Mouse (Mus musculus) midbrain, embryonic 11.5 days (tissue): ENCODE results near the gene Dstyk. TPM values are rescaled to one million over a fixed set of nuclear protein-coding genes. Genes with fewer than 3 reads are reported as not detected.
A peak's percentile ranks its signal among the peaks of the same experiment; 100 is the strongest.

ENCODE experiments used
- ATAC-seq: fragments of 200-750 bp; cut with Nextera tagmentation; 2 replicates; pipeline ENCODE4 v1.8.0; 2017; ENCODE audit warnings: moderate TSS enrichment, moderate library complexity; ENCODE audit not compliant: low FRiP score
- DNase-seq: peaks from one replicate; pipeline ENCODE4 v3.0.0; 2015; ENCODE audit warnings: low spot score; ENCODE audit errors: missing footprints
- H3K27ac ChIP-seq: fragments of 300-500 bp; sonication (generic); 2 replicates; pipeline ENCODE4 v1.5.1; 2014; ENCODE audit warnings: low read depth, low read length
- H3K27me3 ChIP-seq: fragments of 300-500 bp; sonication (generic); 2 replicates; pipeline ENCODE4 v1.6.1; 2014; ENCODE audit warnings: mild to moderate bottlenecking, low read length, moderate library complexity, mixed read lengths; ENCODE audit not compliant: control insufficient read depth, insufficient read depth
- H3K36me3 ChIP-seq: fragments of 300-500 bp; sonication (generic); 2 replicates; pipeline ENCODE4 v1.6.1; 2014; ENCODE audit warnings: mild to moderate bottlenecking, low read length, moderate library complexity, mixed read lengths; ENCODE audit not compliant: control insufficient read depth, insufficient read depth
- H3K4me1 ChIP-seq: fragments of 300-500 bp; sonication (generic); 2 replicates; pipeline ENCODE4 v1.6.1; 2014; ENCODE audit warnings: low read length; ENCODE audit not compliant: control insufficient read depth, insufficient read depth
- H3K4me2 ChIP-seq: fragments of 300-500 bp; sonication (generic); 2 replicates; pipeline ENCODE4 v1.6.1; 2014; ENCODE audit warnings: mild to moderate bottlenecking, moderate library complexity
- H3K4me3 ChIP-seq: fragments of 300-500 bp; sonication (generic); 2 replicates; pipeline ENCODE4 v1.5.1; 2014; ENCODE audit warnings: low read depth, low read length
- H3K9ac ChIP-seq: fragments of 300-500 bp; sonication (generic); 2 replicates; pipeline ENCODE4 v1.6.1; 2014; ENCODE audit warnings: low read length
- H3K9me3 ChIP-seq: fragments of 300-500 bp; sonication (generic); 2 replicates; pipeline ENCODE4 v1.6.1; 2016; ENCODE audit warnings: low read length; ENCODE audit not compliant: control insufficient read depth
- WGBS: fragments of 180-500 bp; shearing (Covaris S2); extraction: QIAGEN DNeasy Blood & Tissue Kit; methylation state at CpG from one replicate; pipeline ENCODE4 v1.1.7; 2014; 5-methylcytosine and 5-hydroxymethylcytosine counted together
- polyA plus RNA-seq: library from polyadenylated mRNA; unstranded; fragments of >200 nt; fragmentation: Nextera tagmentation; extraction: Ambion mirVana; gene quantifications from 2 replicates; pipeline ENCODE4 v1.2.1, GENCODE M21; 2014

Dstyk gene
- polyA plus RNA-seq, 1 experiment from 2014 or later = 11.6 TPM

DNA sequence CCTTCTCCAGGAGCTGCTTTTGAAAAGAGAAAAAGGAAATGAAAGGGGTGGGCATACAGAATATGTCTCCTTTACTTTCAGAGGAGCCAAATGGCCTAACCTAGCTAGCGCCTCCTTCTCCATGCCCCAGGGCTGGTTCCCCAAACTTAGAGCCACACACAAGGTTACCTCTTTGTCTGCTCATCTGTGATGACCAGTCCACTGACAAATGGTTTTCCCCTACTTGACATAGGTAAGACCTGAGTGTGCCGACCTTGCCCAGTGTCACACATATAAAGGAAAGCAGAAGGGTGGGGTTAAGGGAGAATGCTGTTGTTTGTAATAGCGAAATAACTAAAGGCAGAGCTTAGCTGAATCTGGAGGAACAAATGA, 42.5 kb upstream of the Dstyk start:
- Histone ChIP-seq H3K9me3 (no peaks in the 10 kb centered on the region), H3K36me3 (peaks cover 3% of the 10 kb centered on the region), H3K27me3 (no peaks in the 10 kb centered on the region), H3K4me1 (peaks cover 25% of the 10 kb centered on the region), H3K4me2 (no peak overlapping the region), H3K9ac (no peak overlapping the region), H3K27ac (no peak overlapping the region), H3K4me3 (no peak overlapping the region)
- 80% methylated on average over 3 of the region's 3 CpGs for WGBS
- DNase-seq = no peak
- no peak for ATAC-seq

DNA sequence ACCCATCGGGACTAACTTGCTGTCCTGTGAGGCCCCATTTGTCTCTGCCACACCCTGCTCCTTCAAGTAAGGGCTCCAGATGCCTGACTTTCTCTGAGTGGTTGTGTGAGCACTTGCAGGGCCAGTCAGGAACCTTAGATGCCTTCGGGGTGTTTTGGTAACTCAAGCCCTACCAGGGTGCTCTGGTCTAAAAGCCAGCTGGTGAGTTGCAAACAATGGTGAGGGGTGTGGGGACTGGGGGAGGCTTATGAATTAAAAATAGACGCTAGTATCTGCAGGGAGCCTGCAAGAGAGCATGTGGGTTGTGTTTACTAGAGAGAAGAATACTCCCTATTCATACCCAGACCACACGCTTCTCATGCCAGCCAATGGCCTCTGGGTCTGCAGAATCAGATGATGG, 42.1 kb upstream of the Dstyk start:
- H3K9me3 ChIP-seq = no peaks in the 10 kb centered on the region
- WGBS = 60% methylated on average over 4 of the region's 4 CpGs

DNA sequence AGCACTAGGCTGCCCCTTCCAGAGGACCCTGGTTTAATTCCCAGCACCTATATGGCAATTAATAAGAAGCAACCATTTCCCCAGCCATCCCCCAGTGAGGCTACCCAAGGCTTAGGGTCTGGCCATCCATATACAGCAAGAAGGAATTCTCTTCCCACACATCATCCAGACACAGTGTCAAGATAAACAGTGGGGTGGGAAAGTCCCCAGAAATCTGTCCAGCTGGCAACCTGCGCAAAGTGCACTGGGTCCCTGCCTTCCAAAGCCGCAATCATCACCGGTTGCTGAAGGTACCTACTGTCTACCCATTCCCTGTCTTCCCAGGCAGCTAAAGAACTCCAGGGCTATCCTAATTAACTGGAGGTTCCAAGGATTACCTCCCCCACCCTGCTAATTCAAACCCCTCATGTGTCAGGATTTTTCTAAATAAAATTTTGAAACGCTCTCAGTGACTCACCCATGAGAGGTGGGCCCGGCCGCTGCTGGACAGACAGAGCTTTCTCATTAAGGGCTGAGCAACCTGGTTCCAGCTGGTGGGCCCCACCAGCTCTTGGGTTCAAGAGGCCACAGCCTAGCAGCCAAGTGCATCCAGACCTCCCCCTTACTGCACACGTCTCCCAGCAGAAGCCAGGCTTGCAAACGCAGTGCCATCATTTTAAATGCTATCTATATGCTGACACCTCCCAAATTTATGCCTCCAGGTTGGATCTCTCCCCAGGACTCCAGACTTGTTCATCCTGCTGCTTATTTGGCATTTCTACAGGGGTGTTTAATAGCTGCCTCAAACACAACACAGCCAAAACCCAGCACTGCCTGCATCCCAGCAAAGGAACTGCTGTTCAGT, 40.9 kb upstream of the Dstyk start:
- Histone ChIP-seq H3K9me3 (no peaks in the 10 kb centered on the region), H3K9ac (no peak overlapping the region), H3K4me2 (no peak overlapping the region), H3K4me3 (no peak overlapping the region), H3K27me3 (no peaks in the 10 kb centered on the region), H3K36me3 (peaks cover 3% of the 10 kb centered on the region), H3K27ac (no peak overlapping the region), H3K4me1 (peaks cover 24% of the 10 kb centered on the region)
- DNase-seq = no peak
- 89% methylated on average over 8 of the region's 8 CpGs for WGBS
- ATAC-seq = no peak

More for the DNA sequence above, 42.1 kb upstream of the Dstyk start:
- no peak overlapping the region for H3K9ac ChIP-seq
- H3K36me3 ChIP-seq = peaks cover 3% of the 10 kb centered on the region
- H3K4me3 ChIP-seq = no peak overlapping the region
- no peak overlapping the region for H3K27ac ChIP-seq
- peaks cover 25% of the 10 kb centered on the region for H3K4me1 ChIP-seq
- ATAC-seq (no peak), DNase-seq (peak; percentile 79)
- no peak overlapping the region for H3K4me2 ChIP-seq
- no peaks in the 10 kb centered on the region for H3K27me3 ChIP-seq

DNA sequence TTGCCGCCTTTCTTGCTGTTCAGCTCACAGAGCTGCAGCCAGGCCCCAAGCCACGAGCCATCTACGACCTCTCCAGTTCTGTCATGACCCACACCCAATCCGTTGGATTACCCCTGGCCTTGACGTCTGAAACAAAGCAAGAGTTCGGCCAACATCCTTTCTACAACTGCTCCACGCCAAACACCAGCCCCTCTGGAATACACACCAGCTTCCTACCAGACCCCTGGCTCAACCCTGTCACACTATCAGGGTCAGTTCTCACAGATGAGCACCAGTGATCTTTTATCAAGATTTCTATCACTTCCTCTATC, 40.3 kb upstream of the Dstyk start:
- Histone ChIP-seq H3K9me3 (no peaks in the 10 kb centered on the region), H3K4me3 (no peak overlapping the region), H3K27me3 (no peaks in the 10 kb centered on the region), H3K4me2 (no peak overlapping the region), H3K27ac (no peak overlapping the region), H3K4me1 (peaks cover 18% of the 10 kb centered on the region), H3K9ac (no peak overlapping the region), H3K36me3 (peaks cover 3% of the 10 kb centered on the region)
- ATAC-seq (no peak), DNase-seq (no peak)
- 74% methylated on average over 7 of the region's 7 CpGs for WGBS

DNA sequence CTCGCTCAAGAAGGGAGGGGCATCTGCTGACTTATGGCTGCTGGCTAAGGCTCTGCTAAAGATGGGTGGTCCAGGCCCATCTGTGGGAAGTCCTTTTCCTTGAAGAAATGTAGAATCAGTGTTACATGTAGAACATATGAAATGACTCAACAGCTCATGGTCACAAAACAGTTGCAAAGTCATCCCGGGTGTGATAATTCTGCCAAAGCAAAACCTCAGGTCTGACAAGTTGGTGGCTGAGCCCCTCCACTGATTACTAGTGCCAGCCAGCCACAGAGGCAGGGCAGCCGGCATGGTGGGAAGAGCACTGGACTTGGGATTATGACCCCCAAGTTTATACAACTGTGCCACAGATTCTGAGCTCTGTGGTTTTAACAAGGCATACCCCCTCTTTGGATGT, 39.5 kb upstream of the Dstyk start:
- no peak overlapping the region for H3K4me2 ChIP-seq
- H3K4me1 ChIP-seq = peaks cover 11% of the 10 kb centered on the region
- H3K9me3 ChIP-seq = no peaks in the 10 kb centered on the region
- no peak overlapping the region for H3K4me3 ChIP-seq
- no peaks in the 10 kb centered on the region for H3K27me3 ChIP-seq
- no peak overlapping the region for H3K9ac ChIP-seq
- whole genome bisulfite sequencing = 86% methylated on average over 3 of the region's 3 CpGs
- DNase-seq = no peak
- H3K36me3 ChIP-seq = peaks cover 3% of the 10 kb centered on the region
- ATAC-seq = no peak
- no peak overlapping the region for H3K27ac ChIP-seq

DNA sequence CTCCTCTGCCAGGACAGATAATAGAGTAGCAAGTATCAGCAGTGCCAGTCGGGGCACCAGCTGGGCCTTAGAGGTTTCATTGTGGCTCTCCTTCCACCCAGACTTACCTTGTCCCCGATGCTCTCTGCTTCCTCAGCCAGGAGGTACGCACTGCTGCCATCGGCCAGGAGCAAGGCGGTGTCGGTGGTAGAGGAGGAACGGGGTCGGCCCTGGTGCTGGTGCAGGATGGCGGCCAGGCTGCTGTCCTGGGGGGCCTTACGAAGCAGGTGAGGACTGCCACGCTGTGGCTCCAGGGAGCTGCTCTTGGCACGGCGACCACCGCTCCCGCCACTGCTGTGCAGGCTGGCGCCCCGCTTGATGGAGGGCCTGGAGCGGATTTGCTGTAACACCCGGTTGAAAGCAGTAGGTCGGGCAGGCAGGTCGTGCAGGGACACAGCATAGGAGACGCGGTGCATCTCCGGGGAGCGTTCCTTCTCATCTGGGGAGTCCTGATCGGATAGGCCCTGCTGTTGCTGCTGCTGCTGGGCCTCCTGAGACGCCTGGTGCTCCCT, 36.7 kb upstream of the Dstyk start:
- H3K27me3 ChIP-seq = no peaks in the 10 kb centered on the region
- peaks cover 12% of the 10 kb centered on the region; the same call in 1 of the 2 replicates for H3K4me1 ChIP-seq
- H3K4me3 ChIP-seq = no peak overlapping the region
- WGBS = 85% methylated on average over 27 of the region's 27 CpGs
- H3K27ac ChIP-seq = no peak overlapping the region
- DNase-seq (no peak), ATAC-seq (no peak)
- H3K9me3 ChIP-seq = no peaks in the 10 kb centered on the region
- peaks cover 3% of the 10 kb centered on the region for H3K36me3 ChIP-seq
- no peak overlapping the region for H3K4me2 ChIP-seq
- no peak overlapping the region for H3K9ac ChIP-seq

DNA sequence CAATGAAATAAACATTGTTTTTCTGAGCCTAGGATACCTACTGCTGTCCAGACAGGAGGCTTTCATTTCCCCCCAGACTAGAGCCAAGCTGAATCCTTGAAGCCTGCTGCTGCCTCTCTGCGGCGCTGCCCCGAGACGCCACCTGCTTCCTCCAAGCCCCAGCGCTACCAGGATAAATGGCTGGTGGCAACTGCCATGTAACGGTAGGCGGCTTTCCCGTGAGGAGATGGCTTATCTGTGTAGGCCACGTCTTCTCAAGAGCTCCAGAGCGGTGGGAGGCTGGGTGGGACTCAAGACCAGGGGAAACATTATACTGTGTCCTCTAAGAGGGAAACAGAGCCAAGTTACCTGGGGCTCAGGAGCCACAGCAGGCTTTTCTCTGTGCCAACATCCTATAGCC, 35.4 kb upstream of the Dstyk start:
- Histone ChIP-seq H3K4me2 (no peak overlapping the region), H3K27ac (no peak overlapping the region), H3K27me3 (no peaks in the 10 kb centered on the region), H3K9me3 (no peaks in the 10 kb centered on the region), H3K9ac (no peak overlapping the region), H3K4me1 (peaks cover 18% of the 10 kb centered on the region), H3K4me3 (no peak overlapping the region), H3K36me3 (peaks cover 3% of the 10 kb centered on the region)
- ATAC-seq (no peak), DNase-seq (no peak)
- 74% methylated on average over 10 of the region's 10 CpGs for WGBS

DNA sequence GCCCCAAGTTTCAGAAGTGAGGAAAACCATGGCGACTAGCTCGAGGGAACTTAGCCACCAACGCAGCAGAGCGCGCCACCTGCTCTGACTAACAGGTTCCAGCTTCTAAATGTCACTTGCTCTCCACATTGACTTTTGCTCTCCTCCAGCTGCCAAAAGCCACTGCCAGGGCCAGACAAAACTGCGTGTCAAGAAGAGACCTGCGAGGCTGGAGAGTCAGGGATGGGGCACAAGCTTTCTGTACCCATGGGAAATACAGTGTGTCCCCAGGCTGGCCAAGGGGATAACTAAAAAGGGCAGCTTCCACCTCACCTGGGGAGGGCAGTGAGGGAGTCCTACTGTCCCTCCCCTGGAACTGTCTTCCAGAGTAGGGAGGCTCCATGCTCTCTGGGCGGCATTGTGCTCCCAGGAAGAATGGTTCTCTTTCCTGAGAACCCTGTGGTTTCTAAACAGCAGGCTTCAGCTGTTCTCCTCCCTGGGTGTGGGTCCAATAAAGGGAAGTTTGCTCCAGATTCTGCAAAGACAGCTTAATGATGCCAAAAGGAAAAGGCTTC, 33.3 kb upstream of the Dstyk start:
- no peak overlapping the region for H3K4me3 ChIP-seq
- no peak overlapping the region for H3K4me2 ChIP-seq
- no peaks in the 10 kb centered on the region for H3K27me3 ChIP-seq
- no peak overlapping the region for H3K27ac ChIP-seq
- whole genome bisulfite sequencing = 91% methylated on average over 8 of the region's 8 CpGs
- DNase-seq = no peak
- H3K4me1 ChIP-seq = peaks cover 34% of the 10 kb centered on the region
- H3K9ac ChIP-seq = no peak overlapping the region
- H3K36me3 ChIP-seq = peaks cover 3% of the 10 kb centered on the region
- no peak for ATAC-seq
- H3K9me3 ChIP-seq = no peaks in the 10 kb centered on the region

DNA sequence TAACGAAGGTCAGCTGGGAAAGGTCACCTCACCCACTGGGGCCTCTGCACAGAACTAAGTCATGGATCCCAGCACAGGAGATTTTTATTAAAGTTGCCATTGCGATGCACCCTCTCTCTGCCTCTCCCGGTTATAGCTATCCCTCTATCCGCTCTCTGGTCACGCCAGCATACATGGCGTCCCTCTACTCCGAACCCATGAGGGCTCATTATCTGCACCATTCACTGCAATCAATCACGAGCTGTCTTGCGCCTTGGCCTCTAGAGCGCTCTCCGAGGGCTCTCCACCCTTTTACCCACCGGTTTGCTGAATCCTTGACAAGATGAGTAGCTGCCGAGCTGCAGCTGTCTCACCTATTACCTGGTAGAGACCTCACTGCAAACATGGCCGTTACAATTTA, 32.1 kb upstream of the Dstyk start:
- Histone ChIP-seq H3K36me3 (no peaks in the 10 kb centered on the region; the same call in 1 of the 2 replicates), H3K27me3 (no peaks in the 10 kb centered on the region), H3K4me2 (no peak overlapping the region), H3K27ac (0 out of 2 replicates have a peak overlapping the region, but pooled peaks have one; percentile 9), H3K4me3 (no peak overlapping the region), H3K9ac (peak overlapping the region; percentile 18; the same call in 1 of the 2 replicates), H3K9me3 (no peaks in the 10 kb centered on the region), H3K4me1 (peaks cover 46% of the 10 kb centered on the region)
- no peak for DNase-seq
- 81% methylated on average over 14 of the region's 14 CpGs for WGBS
- ATAC-seq = no peak
